In the genomic region with DNA sequence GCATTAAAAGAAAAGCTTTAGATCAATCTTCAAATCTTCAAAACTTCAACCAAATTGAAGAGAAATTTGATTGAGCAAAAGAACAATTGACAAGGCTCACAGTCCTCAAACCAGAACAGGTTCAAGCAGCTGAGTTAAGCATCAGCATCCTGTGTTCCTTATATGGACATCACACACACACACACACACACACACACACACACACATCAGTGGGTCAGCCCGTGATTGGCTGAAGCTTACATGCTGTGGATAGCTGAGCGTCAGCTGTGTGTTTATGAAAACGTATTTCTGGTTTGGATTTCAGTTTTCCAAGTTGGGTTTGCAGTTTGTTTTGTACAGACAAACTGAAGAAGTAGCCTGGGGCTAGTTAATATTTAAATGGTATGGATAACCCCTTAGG, we compare ENCODE assay signal across 22 mouse cellular contexts. TPM values are rescaled to one million over a fixed set of nuclear protein-coding genes. Genes with fewer than 3 reads are reported as not detected.
DNase-seq lines count a peak whose midpoint lies in the region; ATAC-seq and TF ChIP-seq lines count a peak whose summit lies in the region.
"Had no signal": no experiment of that assay in that cellular context is flagged by ENCODE, and none has a peak within 500 bp of the region (broad histone marks: within the 10 kb centered on the region; RNA-seq: fewer than 3 reads in every experiment).

No protein-coding gene starts in this region.

- no peaks in the 10 kb centered on the region for H3K79me2 ChIP-seq in liver, adult 2 months (ENCODE audit: control insufficient read depth, insufficient read depth, low read length)

- WGBS in liver, adult 2 months = 21% methylated on average over 3 of the region's 3 CpGs
- WGBS in liver, embryonic 12.5 days (ENCODE audit: insufficient replicate concordance) = 53% methylated on average over 3 of the region's 3 CpGs

- H3K9ac ChIP-seq in liver, adult 2 months (ENCODE audit: low read depth, low read length) = no peak overlapping the region
- no peak overlapping the region for H3K9ac ChIP-seq in liver, embryonic 12.5 days
- H3K9ac ChIP-seq: embryonic facial prominence, embryonic 13.5 days; embryonic facial prominence, embryonic 15.5 days; forebrain, embryonic 12.5 days had no signal

- H3K27ac ChIP-seq in liver, adult 2 months (replicated peaks; ENCODE audit: insufficient read depth, low read depth, low read length) = no peak overlapping the region
- no peak overlapping the region for H3K27ac ChIP-seq in liver, embryonic 12.5 days
- H3K27ac ChIP-seq: embryonic facial prominence, embryonic 13.5 days; embryonic facial prominence, embryonic 15.5 days; forebrain, embryonic 10.5 days; forebrain, embryonic 12.5 days had no signal

- H3K4me1 ChIP-seq in liver, adult 2 months (ENCODE audit: control insufficient read depth, insufficient read depth, low read length) = peaks cover 12% of the 10 kb centered on the region
- H3K4me1 ChIP-seq in liver, embryonic 12.5 days = 0 out of 2 replicates have a peak, but pooled peaks cover 2% of the 10 kb centered on the region

- no peaks in the 10 kb centered on the region for H3K27me3 ChIP-seq in liver, adult 2 months (ENCODE audit: control insufficient read depth, insufficient read depth, low read length)
- no peaks in the 10 kb centered on the region for H3K27me3 ChIP-seq in liver, embryonic 12.5 days (replicated peaks)
- H3K27me3 ChIP-seq: embryonic facial prominence, embryonic 13.5 days; embryonic facial prominence, embryonic 15.5 days; forebrain, embryonic 12.5 days had no signal

- H3K36me3 ChIP-seq in liver, adult 2 months (ENCODE audit: control insufficient read depth, insufficient read depth, low read length) = no peaks in the 10 kb centered on the region
- H3K36me3 ChIP-seq in liver, embryonic 12.5 days = no peaks in the 10 kb centered on the region
- H3K36me3 ChIP-seq: embryonic facial prominence, embryonic 13.5 days; embryonic facial prominence, embryonic 15.5 days; forebrain, embryonic 10.5 days; forebrain, embryonic 12.5 days had no signal

- H3K9me3 ChIP-seq in liver, embryonic 12.5 days (replicated peaks) = no peaks in the 10 kb centered on the region
- H3K9me3 ChIP-seq: embryonic facial prominence, embryonic 13.5 days; embryonic facial prominence, embryonic 15.5 days; forebrain, embryonic 10.5 days; forebrain, embryonic 12.5 days had no signal

- H3K4me3 ChIP-seq in liver, adult 2 months (ENCODE audit: insufficient read depth, low read depth, low read length) = no peak overlapping the region
- no peak overlapping the region for H3K4me3 ChIP-seq in liver, embryonic 12.5 days
- H3K4me3 ChIP-seq: embryonic facial prominence, embryonic 13.5 days; embryonic facial prominence, embryonic 15.5 days; erythroblast, embryonic 14.5 days; forebrain, embryonic 10.5 days; forebrain, embryonic 12.5 days had no signal

- TF ChIP-seq CTCF in liver, adult 2 months (IDR thresholded peaks at IDR 0.05; ENCODE audit: low read depth, low read length) = no peak

- no peak overlapping the region for H3K4me2 ChIP-seq in liver, embryonic 12.5 days
- H3K4me2 ChIP-seq: embryonic facial prominence, embryonic 13.5 days; embryonic facial prominence, embryonic 15.5 days; forebrain, embryonic 12.5 days had no signal

- no peak for TF ChIP-seq POLR2A in liver, adult 2 months (IDR thresholded peaks at IDR 0.05; ENCODE audit: extremely low read depth, insufficient read depth, low read length)

- ATAC-seq in liver, embryonic 12.5 days = no peak
- ATAC-seq in CD4-positive, CD25-positive, alpha-beta regulatory T cell, adult 4 months = peak; percentile 56
- ATAC-seq: forebrain, embryonic 14.5 days; forebrain, embryonic 16.5 days had no signal

- peak; percentile 38 for DNase-seq in liver, adult 2 months (ENCODE audit: extremely low read depth, low read depth, low spot score)
- DNase-seq in CD4-positive helper T cell, adult 2 months (ENCODE audit: low read depth, low spot score) = peak; percentile 38
- no peak for DNase-seq in urinary bladder, postnatal 10 days (ENCODE audit: low spot score)
- DNase-seq in kidney, postnatal 14 days = no peak
- DNase-seq: adrenal gland, adult 2 months; adrenal gland, postnatal 10 days; adrenal gland, postnatal 25 days; cerebellum, adult 11 months; cerebellum, adult 18-20 months; cerebellum, adult 9-10 months; cerebellum, postnatal 14 days; cerebellum, postnatal 36 days; embryo, embryonic 11 days had no signal

RNA-seq across cellular contexts. Expression of a gene that starts 32.7 kb away (rescaled TPM):
- 12.6 and 28.1 TPM in 2 replicates for total RNA-seq in liver, adult 2 months (2014; rRNA removed)
- 11.2 and 19.1 TPM in 2 replicates for polyA plus RNA-seq in liver, adult 2 months (2012; rRNA removed)
- polyA plus RNA-seq in liver, embryonic 12.5 days (2016; fragmentation: Nextera tagmentation; extraction: Ambion mirVana) = 8.4 and 9.8 TPM in 2 replicates
- polyA plus RNA-seq in CD4-positive, CD25-positive, alpha-beta regulatory T cell, adult 4 months (2017; shearing (Covaris generic)) = 100 to 1,000 TPM; 220 to 247 TPM

Comparison
In these comparisons a context has a peak if more than half of its experiments do, and no peak if none do; other contexts are left out.
1. DNase-seq: peak in liver, adult 2 months (single experiment) and CD4-positive helper T cell, adult 2 months (single experiment); none in urinary bladder, postnatal 10 days (single experiment) and kidney, postnatal 14 days (single experiment).
2. RNA of a gene that starts 32.7 kb away (polyA plus RNA-seq): 220 to 247 TPM in CD4-positive, CD25-positive, alpha-beta regulatory T cell, adult 4 months; 11.2 to 19.1 TPM in liver, adult 2 months and 8.4 to 9.8 TPM in liver, embryonic 12.5 days; every median in the first group is over 10 times any median in the second.